Mouse (Mus musculus) midbrain, postnatal 0 days (tissue): ENCODE data around the gene Limk2. TPM values are rescaled to one million over a fixed set of nuclear protein-coding genes. Genes with fewer than 3 reads are reported as not detected.

Source experiments
- ATAC-seq: fragments of 200-750 bp; cut with Nextera tagmentation; 2 replicates; pipeline ENCODE4 v1.8.0; 2017; ENCODE audit warnings: moderate number of reproducible peaks, mild to moderate bottlenecking, moderate TSS enrichment, moderate library complexity; ENCODE audit not compliant: low FRiP score
- DNase-seq: peaks from one replicate; pipeline ENCODE4 v3.0.0-alpha.2; 2015; ENCODE audit warnings: low spot score
- H3K27ac ChIP-seq: fragments of 300-500 bp; sonication (generic); 2 replicates; pipeline ENCODE4 v1.5.1; 2014; ENCODE audit warnings: low read depth, mild to moderate bottlenecking, low read length, mixed read lengths
- H3K27me3 ChIP-seq: fragments of 300-500 bp; sonication (generic); 2 replicates; pipeline ENCODE4 v1.6.1; 2014; ENCODE audit warnings: low read length, control low read depth, mixed read lengths; ENCODE audit not compliant: insufficient read depth
- H3K36me3 ChIP-seq: fragments of 300-500 bp; sonication (generic); 2 replicates; pipeline ENCODE4 v1.6.1; 2014; ENCODE audit warnings: low read length, control low read depth, mixed read lengths; ENCODE audit not compliant: insufficient read depth
- H3K4me1 ChIP-seq: fragments of 300-500 bp; sonication (generic); 2 replicates; pipeline ENCODE4 v1.6.1; 2014; ENCODE audit warnings: mild to moderate bottlenecking, control low read depth, antibody characterized with exemption, low read length, mixed read lengths; ENCODE audit not compliant: insufficient read depth
- H3K4me2 ChIP-seq: fragments of 300-500 bp; sonication (generic); 2 replicates; pipeline ENCODE4 v1.6.1; 2014; ENCODE audit warnings: low read depth, mild to moderate bottlenecking, low read length, mixed read lengths; ENCODE audit not compliant: poor library complexity, severe bottlenecking
- H3K4me3 ChIP-seq: fragments of 300-500 bp; sonication (generic); 2 replicates; pipeline ENCODE4 v1.5.1; 2014; ENCODE audit warnings: low read depth, mild to moderate bottlenecking, low read length, moderate library complexity
- H3K9ac ChIP-seq: fragments of 300-500 bp; sonication (generic); replicated peaks from 2 replicates; pipeline ENCODE4 v1.6.1; 2014; ENCODE audit warnings: mild to moderate bottlenecking, low read length, moderate library complexity, mixed read lengths; ENCODE audit not compliant: poor library complexity, severe bottlenecking
- H3K9me3 ChIP-seq: fragments of 300-500 bp; sonication (generic); 2 replicates; pipeline ENCODE4 v1.6.1; 2016; ENCODE audit warnings: low read length, control low read depth
- CTCF ChIP-seq: IDR thresholded peaks from 2 replicates; pipeline ENCODE4 v1.5.1; 2016; ENCODE audit warnings: antibody characterized with exemption, mild to moderate bottlenecking
- WGBS: fragments of 180-500 bp; shearing (Covaris S2); extraction: QIAGEN DNeasy Blood & Tissue Kit; methylation state at CpG from one replicate; pipeline ENCODE4 v1.1.7; 2014; 5-methylcytosine and 5-hydroxymethylcytosine counted together
- polyA plus RNA-seq: library from polyadenylated mRNA; unstranded; fragments of >200 nt; fragmentation: Nextera tagmentation; extraction: Ambion mirVana; gene quantifications from 2 replicates; pipeline ENCODE4 v1.2.1, GENCODE M21; 2015
- total RNA-seq: library from RNA; depleted of rRNA; stranded (reverse); fragments of >200 nt; gene quantifications from 2 replicates; pipeline ENCODE4 v1.2.3, GENCODE M21; 2014

Gene Limk2
- total and polyA plus RNA-seq, 2 experiments from 2014 or later = 134 to 290 TPM

GRCm38 (mm10) chr11:3371599-3372295 is 37.2 kb downstream of the Limk2 start:
- TF ChIP-seq CTCF = peak; percentile 20; the same call in 1 of the 2 replicates
- Histone ChIP-seq H3K4me1 (peaks cover 22% of the 10 kb centered on the region), H3K9ac (peak overlapping the region; percentile 50), H3K27me3 (no peaks in the 10 kb centered on the region), H3K4me3 (peak overlapping the region; percentile 71), H3K27ac (peak overlapping the region; percentile 89), H3K9me3 (no peaks in the 10 kb centered on the region), H3K36me3 (no peaks in the 10 kb centered on the region), H3K4me2 (peak overlapping the region; percentile 82)
- WGBS = 25% methylated on average over 7 of the region's 7 CpGs
- ATAC-seq = no peak; the same call in 1 of the 2 replicates
- no peak for DNase-seq

- Histone ChIP-seq H3K36me3 (no peaks in the 10 kb centered on the region), H3K4me2 (peak overlapping the region; percentile 82), H3K27ac (peak overlapping the region; percentile 89), H3K9me3 (no peaks in the 10 kb centered on the region), H3K4me1 (peaks cover 22% of the 10 kb centered on the region), H3K9ac (peak overlapping the region; percentile 85), H3K4me3 (peak overlapping the region; percentile 71), H3K27me3 (no peaks in the 10 kb centered on the region)
- 1% methylated on average over 27 of the region's 27 CpGs for WGBS
- DNase-seq (peak; percentile 93), ATAC-seq (peak; percentile 94)
- TF ChIP-seq CTCF = no peak
These were observed 37.9 kb downstream of the Limk2 start for GRCm38 (mm10) chr11:3370928-3371598.

- peak overlapping the region; percentile 85 for H3K9ac ChIP-seq
- ATAC-seq (no peak), DNase-seq (no peak)
- WGBS = 75% methylated on average over 2 of the region's 2 CpGs
- no peak overlapping the region; the same call in 1 of the 2 replicates for H3K27ac ChIP-seq
- peak overlapping the region; percentile 71 for H3K4me3 ChIP-seq
- no peaks in the 10 kb centered on the region for H3K9me3 ChIP-seq
- H3K36me3 ChIP-seq = no peaks in the 10 kb centered on the region
- peak overlapping the region; percentile 82 for H3K4me2 ChIP-seq
- peaks cover 22% of the 10 kb centered on the region for H3K4me1 ChIP-seq
- H3K27me3 ChIP-seq = no peaks in the 10 kb centered on the region
- no peak for TF ChIP-seq CTCF
These were observed 38.8 kb downstream of the Limk2 start for GRCm38 (mm10) chr11:3370162-3370561.

GRCm38 (mm10) chr11:3369449-3369848 is 39.5 kb downstream of the Limk2 start:
- no peaks in the 10 kb centered on the region for H3K36me3 ChIP-seq
- no peaks in the 10 kb centered on the region for H3K27me3 ChIP-seq
- DNase-seq = no peak
- no peak for ATAC-seq
- TF ChIP-seq CTCF = no peak
- H3K4me2 ChIP-seq = peak overlapping the region; percentile 82
- H3K4me1 ChIP-seq = peaks cover 20% of the 10 kb centered on the region
- H3K4me3 ChIP-seq = peak overlapping the region; percentile 71; the same call in 1 of the 2 replicates
- no peak overlapping the region for H3K27ac ChIP-seq
- 82% methylated on average over 5 of the region's 5 CpGs for WGBS
- H3K9me3 ChIP-seq = no peaks in the 10 kb centered on the region
- no peak overlapping the region for H3K9ac ChIP-seq

- no peak overlapping the region for H3K27ac ChIP-seq
- no peaks in the 10 kb centered on the region for H3K27me3 ChIP-seq
- no peak for ATAC-seq
- 63% methylated on average over 7 of the region's 7 CpGs for WGBS
- no peak for TF ChIP-seq CTCF
- H3K36me3 ChIP-seq = no peaks in the 10 kb centered on the region
- H3K9ac ChIP-seq = no peak overlapping the region
- H3K4me3 ChIP-seq = peak overlapping the region; percentile 6; the same call in 1 of the 2 replicates
- peak overlapping the region; percentile 82 for H3K4me2 ChIP-seq
- no peak for DNase-seq
- no peaks in the 10 kb centered on the region for H3K9me3 ChIP-seq
- peaks cover 17% of the 10 kb centered on the region for H3K4me1 ChIP-seq
These were observed 40.0 kb downstream of the Limk2 start for GRCm38 (mm10) chr11:3368983-3369382.

GRCm38 (mm10) chr11:3366411-3366810 is 42.6 kb downstream of the Limk2 start:
- Histone ChIP-seq H3K36me3 (no peaks in the 10 kb centered on the region), H3K9ac (no peak overlapping the region), H3K4me3 (no peak overlapping the region), H3K27ac (no peak overlapping the region), H3K4me2 (no peak overlapping the region), H3K4me1 (peaks cover 17% of the 10 kb centered on the region), H3K9me3 (no peaks in the 10 kb centered on the region), H3K27me3 (no peaks in the 10 kb centered on the region)
- no peak for TF ChIP-seq CTCF
- DNase-seq (no peak), ATAC-seq (no peak)
- WGBS = 85% methylated on average over 7 of the region's 7 CpGs
